ENCODE assay signal across 10 mouse cellular contexts in genomic region chr14:11620962-11621568, GRCm38 (mm10).
DNase-seq lines count a peak whose midpoint lies in the region; ATAC-seq and TF ChIP-seq lines count a peak whose summit lies in the region.
"Had no signal": no experiment of that assay in that cellular context is flagged by ENCODE, and none has a peak within 500 bp of the region (broad histone marks: within the 10 kb centered on the region; RNA-seq: fewer than 3 reads in every experiment).

No protein-coding gene starts in this region.

- no peak overlapping the region for H3K27ac ChIP-seq in kidney, embryonic 16.5 days (ENCODE audit: low read length)
- no peak overlapping the region for H3K27ac ChIP-seq in kidney, adult 2 months (ENCODE audit: insufficient read depth, low read depth, low read length)
- H3K27ac ChIP-seq in hindbrain, embryonic 12.5 days = 0 out of 2 replicates have a peak overlapping the region, but pooled peaks have one; percentile 35
- peak overlapping the region; percentile 59 for H3K27ac ChIP-seq in midbrain, embryonic 10.5 days (replicated peaks)

- no peaks in the 10 kb centered on the region for H3K9me3 ChIP-seq in kidney, embryonic 16.5 days (ENCODE audit: low read length)
- H3K9me3 ChIP-seq in hindbrain, embryonic 12.5 days (replicated peaks) = no peaks in the 10 kb centered on the region
- no peaks in the 10 kb centered on the region for H3K9me3 ChIP-seq in midbrain, embryonic 10.5 days (replicated peaks)

- H3K4me2 ChIP-seq in kidney, embryonic 16.5 days (replicated peaks; ENCODE audit: low read depth, low read length) = no peak overlapping the region
- no peak overlapping the region for H3K4me2 ChIP-seq in hindbrain, embryonic 12.5 days (replicated peaks)

- no peak overlapping the region for H3K9ac ChIP-seq in kidney, embryonic 16.5 days (replicated peaks; ENCODE audit: low read length)
- no peak overlapping the region for H3K9ac ChIP-seq in hindbrain, embryonic 12.5 days

- no peak for DNase-seq in kidney, adult 2 months
- no peak for DNase-seq in midbrain, embryonic 10.5 days (ENCODE audit: low spot score)
- peak; percentile 47 for DNase-seq in retina, embryonic 14.5 days (ENCODE audit: low spot score)
- no peak for DNase-seq in thymus, postnatal 4 days
- no peak for DNase-seq in ovary, postnatal 36 days (ENCODE audit: low spot score)
- no peak for DNase-seq in cerebellum, adult 11-12 months
- DNase-seq: kidney, postnatal 14 days; right cerebral cortex, postnatal 4 days had no signal

- no peaks in the 10 kb centered on the region for H3K27me3 ChIP-seq in kidney, embryonic 16.5 days (ENCODE audit: insufficient read depth, low read length)
- no peaks in the 10 kb centered on the region for H3K27me3 ChIP-seq in kidney, adult 2 months (replicated peaks; ENCODE audit: control insufficient read depth, insufficient read depth, low read length)
- no peaks in the 10 kb centered on the region for H3K27me3 ChIP-seq in hindbrain, embryonic 12.5 days
- no peaks in the 10 kb centered on the region for H3K27me3 ChIP-seq in midbrain, embryonic 10.5 days (ENCODE audit: low read depth, poor library complexity, severe bottlenecking)

- no peaks in the 10 kb centered on the region for H3K36me3 ChIP-seq in kidney, embryonic 16.5 days (ENCODE audit: insufficient read depth, low read length)
- H3K36me3 ChIP-seq in kidney, adult 2 months (ENCODE audit: control insufficient read depth, insufficient read depth, low read length) = no peaks in the 10 kb centered on the region
- no peaks in the 10 kb centered on the region for H3K36me3 ChIP-seq in hindbrain, embryonic 12.5 days
- no peaks in the 10 kb centered on the region for H3K36me3 ChIP-seq in midbrain, embryonic 10.5 days

- no peak for TF ChIP-seq POLR2A in kidney, adult 2 months (IDR thresholded peaks at IDR 0.05; ENCODE audit: low read depth, low read length)

- TF ChIP-seq CTCF in kidney, adult 2 months (conservative IDR thresholded peaks at IDR 0.05; ENCODE audit: insufficient read depth, insufficient read length, low read depth, low read length) = no peak

- ATAC-seq in kidney, embryonic 16.5 days (ENCODE audit: low FRiP score, low TSS enrichment) = peak; percentile 55; the same call in 1 of the 2 replicates
- no peak for ATAC-seq in hindbrain, embryonic 12.5 days (ENCODE audit: low FRiP score)

- no peak overlapping the region for H3K4me3 ChIP-seq in kidney, embryonic 16.5 days (ENCODE audit: low read length)
- H3K4me3 ChIP-seq in kidney, adult 2 months (ENCODE audit: insufficient read depth, low read depth, low read length) = no peak overlapping the region
- no peak overlapping the region for H3K4me3 ChIP-seq in hindbrain, embryonic 12.5 days
- H3K4me3 ChIP-seq in midbrain, embryonic 10.5 days = no peak overlapping the region

- 12% methylated on average over 10 of the region's 10 CpGs for WGBS in kidney, embryonic 16.5 days
- 49% methylated on average over 10 of the region's 10 CpGs for WGBS in kidney, adult 2 months
- WGBS in hindbrain, embryonic 12.5 days = 29% methylated on average over 10 of the region's 10 CpGs
- 38% methylated on average over 10 of the region's 10 CpGs for WGBS in midbrain, embryonic 10.5 days

- H3K4me1 ChIP-seq in kidney, embryonic 16.5 days (ENCODE audit: insufficient read depth, low read length) = peaks cover 30% of the 10 kb centered on the region
- H3K4me1 ChIP-seq in kidney, adult 2 months (ENCODE audit: control insufficient read depth, insufficient read depth, low read length) = 0 out of 2 replicates have a peak, but pooled peaks cover 2% of the 10 kb centered on the region
- peaks cover 28% of the 10 kb centered on the region for H3K4me1 ChIP-seq in hindbrain, embryonic 12.5 days
- H3K4me1 ChIP-seq in midbrain, embryonic 10.5 days = peaks cover 34% of the 10 kb centered on the region

Comparison
In these comparisons a context has a peak if more than half of its experiments do, and no peak if none do; other contexts are left out.
1. H3K27ac ChIP-seq: peak in hindbrain, embryonic 12.5 days (single experiment) and midbrain, embryonic 10.5 days (single experiment); none in kidney, embryonic 16.5 days (single experiment) and kidney, adult 2 months (single experiment).